Mouse (Mus musculus): ENCODE results near the gene Lnx1.
A peak's percentile ranks its signal among the peaks of the same experiment; 100 is the strongest.

Gene Lnx1

GRCm38 (mm10) chr5:74648216-74648615 is 54.5 kb downstream of the Lnx1 start:
- DNase-seq = no peak

- DNase-seq = no peak
Observed at GRCm38 (mm10) chr5:74647584-74647984, 55.1 kb downstream of the Lnx1 start.

GRCm38 (mm10) chr5:74642291-74642690 is 60.4 kb downstream of the Lnx1 start:
- no peak for DNase-seq

- DNase-seq = no peak
Observed at GRCm38 (mm10) chr5:74641000-74641399, 61.7 kb downstream of the Lnx1 start.

GRCm38 (mm10) chr5:74640504-74640903 is 62.2 kb downstream of the Lnx1 start:
- no peak for DNase-seq

GRCm38 (mm10) chr5:74639516-74639915 is 63.2 kb downstream of the Lnx1 start:
- no peak for DNase-seq

- DNase-seq = no peak
Observed at GRCm38 (mm10) chr5:74634391-74634790, 68.3 kb downstream of the Lnx1 start.

GRCm38 (mm10) chr5:74633453-74633852 is 69.3 kb downstream of the Lnx1 start:
- no peak for DNase-seq

GRCm38 (mm10) chr5:74632369-74633114 is 70.2 kb downstream of the Lnx1 start:
- no peak for DNase-seq

- no peak for DNase-seq
Observed at GRCm38 (mm10) chr5:74628001-74628400, 74.7 kb downstream of the Lnx1 start.

- no peak for DNase-seq
Observed at GRCm38 (mm10) chr5:74624385-74624784, 78.3 kb downstream of the Lnx1 start.

GRCm38 (mm10) chr5:74623316-74624000 is 79.3 kb downstream of the Lnx1 start:
- no peak for DNase-seq

GRCm38 (mm10) chr5:74621691-74622470 is 80.8 kb downstream of the Lnx1 start:
- no peak for DNase-seq

GRCm38 (mm10) chr5:74618573-74619059 is 84.1 kb downstream of the Lnx1 start:
- DNase-seq = peak; percentile 59

- no peak for DNase-seq
Observed at GRCm38 (mm10) chr5:74617816-74618572, 84.7 kb downstream of the Lnx1 start.

- peak; percentile 24 for DNase-seq
Observed at GRCm38 (mm10) chr5:74613491-74614151, 89.1 kb downstream of the Lnx1 start.

- DNase-seq = no peak
Observed at GRCm38 (mm10) chr5:74612713-74613112, 90.0 kb downstream of the Lnx1 start.

- no peak for DNase-seq
Observed at GRCm38 (mm10) chr5:74610511-74610910, 92.2 kb downstream of the Lnx1 start.

- no peak for DNase-seq
Observed at GRCm38 (mm10) chr5:74606213-74606612, 96.5 kb downstream of the Lnx1 start.

- no peak for DNase-seq
Observed at GRCm38 (mm10) chr5:74603306-74603705, 99.4 kb downstream of the Lnx1 start.

GRCm38 (mm10) chr5:74602371-74602770 is 100.3 kb downstream of the Lnx1 start:
- no peak for DNase-seq

- DNase-seq = no peak
Observed at GRCm38 (mm10) chr5:74601965-74602364, 100.7 kb downstream of the Lnx1 start.
